Comparison of ENCODE assay signal across 15 mouse cellular contexts in the genomic region with DNA sequence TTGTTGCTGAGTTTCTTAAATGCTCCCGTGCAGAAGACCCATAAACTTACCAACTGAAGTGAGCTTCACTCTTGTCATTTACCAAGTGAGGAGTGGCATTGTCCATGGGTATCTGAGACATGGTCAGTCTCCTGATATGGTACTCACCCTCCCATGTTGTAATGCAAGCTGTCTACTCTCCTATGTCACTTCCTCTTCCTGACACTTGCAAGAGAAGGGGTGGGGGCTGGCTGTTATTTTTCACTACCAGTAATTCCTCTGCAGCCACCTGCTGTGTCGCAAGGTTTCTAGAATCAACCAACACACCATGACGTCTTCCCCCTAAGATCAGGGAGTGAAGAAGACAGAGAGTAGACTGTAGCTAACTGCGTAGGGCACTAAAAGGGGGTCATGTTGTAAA.
DNase-seq lines count a peak whose midpoint lies in the region; ATAC-seq and TF ChIP-seq lines count a peak whose summit lies in the region.
"Had no signal": no experiment of that assay in that cellular context is flagged by ENCODE, and none has a peak within 500 bp of the region (broad histone marks: within the 10 kb centered on the region; RNA-seq: fewer than 3 reads in every experiment).

No protein-coding gene starts in this region.

- no peak for TF ChIP-seq CTCF in midbrain, postnatal 0 days (IDR thresholded peaks at IDR 0.05)

- peak overlapping the region; percentile 36; the same call in 1 of the 2 replicates for H3K27ac ChIP-seq in liver, embryonic 12.5 days
- no peak overlapping the region for H3K27ac ChIP-seq in hindbrain, embryonic 14.5 days
- H3K27ac ChIP-seq in midbrain, postnatal 0 days (ENCODE audit: low read depth, low read length): no peak overlapping the region
- H3K27ac ChIP-seq: embryonic facial prominence, embryonic 10.5 days; limb, embryonic 12.5 days had no signal

- no peak overlapping the region for H3K4me3 ChIP-seq in liver, embryonic 12.5 days
- H3K4me3 ChIP-seq in hindbrain, embryonic 14.5 days (replicated peaks; ENCODE audit: low read length): no peak overlapping the region
- H3K4me3 ChIP-seq in midbrain, postnatal 0 days (ENCODE audit: low read depth, low read length): no peak overlapping the region
- H3K4me3 ChIP-seq: embryonic facial prominence, embryonic 10.5 days; limb, embryonic 12.5 days had no signal

- peaks cover 25% of the 10 kb centered on the region for H3K4me1 ChIP-seq in liver, embryonic 12.5 days
- H3K4me1 ChIP-seq in hindbrain, embryonic 14.5 days (replicated peaks; ENCODE audit: control insufficient read depth, insufficient read depth, low read length): no peaks in the 10 kb centered on the region
- no peaks in the 10 kb centered on the region for H3K4me1 ChIP-seq in midbrain, postnatal 0 days (ENCODE audit: insufficient read depth, low read length)
- H3K4me1 ChIP-seq: limb, embryonic 12.5 days had no signal

- H3K27me3 ChIP-seq in liver, embryonic 12.5 days (replicated peaks): no peaks in the 10 kb centered on the region
- no peaks in the 10 kb centered on the region for H3K27me3 ChIP-seq in hindbrain, embryonic 14.5 days (ENCODE audit: control insufficient read depth, insufficient read depth, low read length)
- H3K27me3 ChIP-seq in midbrain, postnatal 0 days (ENCODE audit: insufficient read depth, low read length): no peaks in the 10 kb centered on the region

- peak; percentile 11; the same call in 1 of the 2 replicates for ATAC-seq in liver, embryonic 12.5 days
- peak; percentile 77 for ATAC-seq in monocyte, adult 5-6 weeks (replicated peaks; ENCODE audit: insufficient number of reproducible peaks, low FRiP score, low TSS enrichment, poor library complexity, severe bottlenecking)
- no peak for ATAC-seq in hindbrain, embryonic 14.5 days (ENCODE audit: low FRiP score)
- ATAC-seq in midbrain, postnatal 0 days (ENCODE audit: low FRiP score): no peak

- intact Hi-C loops in heart, postnatal 10 days (cut with DNase I): loop anchor here (1.0 to 10.0 kb wide), 2 partner anchors 210 to 352 kb away; no protein-coding TSS in a partner anchor

- WGBS in liver, embryonic 12.5 days (ENCODE audit: insufficient replicate concordance): 43% methylated on average over 4 of the region's 4 CpGs
- 86% methylated on average over 4 of the region's 4 CpGs for WGBS in hindbrain, embryonic 14.5 days
- WGBS in midbrain, postnatal 0 days: 87% methylated on average over 4 of the region's 4 CpGs

- H3K9me3 ChIP-seq in liver, embryonic 12.5 days (replicated peaks): no peaks in the 10 kb centered on the region
- no peaks in the 10 kb centered on the region for H3K9me3 ChIP-seq in hindbrain, embryonic 14.5 days (ENCODE audit: control insufficient read depth, low read length)
- H3K9me3 ChIP-seq in midbrain, postnatal 0 days (ENCODE audit: low read length): no peaks in the 10 kb centered on the region
- H3K9me3 ChIP-seq: embryonic facial prominence, embryonic 10.5 days; limb, embryonic 12.5 days had no signal

- no peak overlapping the region for H3K9ac ChIP-seq in liver, embryonic 12.5 days
- H3K9ac ChIP-seq in hindbrain, embryonic 14.5 days: no peak overlapping the region
- H3K9ac ChIP-seq in midbrain, postnatal 0 days (replicated peaks; ENCODE audit: low read length, poor library complexity, severe bottlenecking): no peak overlapping the region
- H3K9ac ChIP-seq: limb, embryonic 12.5 days had no signal

- DNase-seq in CD4-positive helper T cell, adult 2 months (ENCODE audit: low read depth, low spot score): peak; percentile 51
- DNase-seq in T-cell, adult 2 months (ENCODE audit: low spot score): peak; percentile 48
- no peak for DNase-seq in hindbrain, embryonic 14.5 days (ENCODE audit: low spot score)
- DNase-seq in midbrain, postnatal 0 days (ENCODE audit: low spot score): no peak
- no peak for DNase-seq in right cerebral cortex, postnatal 10 days (ENCODE audit: low spot score in 2 of 2)
- no peak for DNase-seq in heart, postnatal 10 days
- DNase-seq: adrenal gland, adult 2 months; cerebellum, adult 18-20 months; gastrocnemius, postnatal 36 days; kidney, adult 8-10 months had no signal

- H3K36me3 ChIP-seq in liver, embryonic 12.5 days: no peaks in the 10 kb centered on the region
- no peaks in the 10 kb centered on the region for H3K36me3 ChIP-seq in hindbrain, embryonic 14.5 days (replicated peaks; ENCODE audit: control insufficient read depth, insufficient read depth)
- H3K36me3 ChIP-seq in midbrain, postnatal 0 days (ENCODE audit: insufficient read depth, low read length): no peaks in the 10 kb centered on the region
- H3K36me3 ChIP-seq: embryonic facial prominence, embryonic 10.5 days; limb, embryonic 12.5 days had no signal

- no peak overlapping the region for H3K4me2 ChIP-seq in liver, embryonic 12.5 days
- no peak overlapping the region for H3K4me2 ChIP-seq in hindbrain, embryonic 14.5 days (replicated peaks)
- no peak overlapping the region for H3K4me2 ChIP-seq in midbrain, postnatal 0 days (ENCODE audit: low read depth, low read length, poor library complexity, severe bottlenecking)
- H3K4me2 ChIP-seq: limb, embryonic 12.5 days; midbrain, embryonic 11.5 days had no signal

Comparison
In these comparisons a context has a peak if more than half of its experiments do, and no peak if none do; other contexts are left out.
1. DNase-seq: peak in CD4-positive helper T cell, adult 2 months (single experiment) and T-cell, adult 2 months (single experiment); none in hindbrain, embryonic 14.5 days (single experiment), midbrain, postnatal 0 days (single experiment), right cerebral cortex, postnatal 10 days (0 of 2) and heart, postnatal 10 days (0 of 2).
2. ATAC-seq: peak in liver, embryonic 12.5 days (single experiment) and monocyte, adult 5-6 weeks (single experiment); none in hindbrain, embryonic 14.5 days (single experiment) and midbrain, postnatal 0 days (single experiment).